Mouse (Mus musculus) adrenal gland, postnatal 10 days (tissue): ENCODE data around the gene Fxr2. TPM values are rescaled to one million over a fixed set of nuclear protein-coding genes. Genes with fewer than 3 reads are reported as not detected.
A peak's percentile ranks its signal among the peaks of the same experiment; 100 is the strongest.

Experiments used
- DNase-seq: peaks from one replicate; pipeline ENCODE4 v3.0.0; 2021; ENCODE audit warnings: mixed read lengths
- total RNA-seq, 2 experiments: library from RNA; stranded (reverse); gene quantifications; 2 replicates each; pipeline ENCODE4 v1.2.3; 2021

The Fxr2 gene
- total RNA-seq, 2 experiments from 2014 or later = 61.9 to 80.2 TPM

DNA sequence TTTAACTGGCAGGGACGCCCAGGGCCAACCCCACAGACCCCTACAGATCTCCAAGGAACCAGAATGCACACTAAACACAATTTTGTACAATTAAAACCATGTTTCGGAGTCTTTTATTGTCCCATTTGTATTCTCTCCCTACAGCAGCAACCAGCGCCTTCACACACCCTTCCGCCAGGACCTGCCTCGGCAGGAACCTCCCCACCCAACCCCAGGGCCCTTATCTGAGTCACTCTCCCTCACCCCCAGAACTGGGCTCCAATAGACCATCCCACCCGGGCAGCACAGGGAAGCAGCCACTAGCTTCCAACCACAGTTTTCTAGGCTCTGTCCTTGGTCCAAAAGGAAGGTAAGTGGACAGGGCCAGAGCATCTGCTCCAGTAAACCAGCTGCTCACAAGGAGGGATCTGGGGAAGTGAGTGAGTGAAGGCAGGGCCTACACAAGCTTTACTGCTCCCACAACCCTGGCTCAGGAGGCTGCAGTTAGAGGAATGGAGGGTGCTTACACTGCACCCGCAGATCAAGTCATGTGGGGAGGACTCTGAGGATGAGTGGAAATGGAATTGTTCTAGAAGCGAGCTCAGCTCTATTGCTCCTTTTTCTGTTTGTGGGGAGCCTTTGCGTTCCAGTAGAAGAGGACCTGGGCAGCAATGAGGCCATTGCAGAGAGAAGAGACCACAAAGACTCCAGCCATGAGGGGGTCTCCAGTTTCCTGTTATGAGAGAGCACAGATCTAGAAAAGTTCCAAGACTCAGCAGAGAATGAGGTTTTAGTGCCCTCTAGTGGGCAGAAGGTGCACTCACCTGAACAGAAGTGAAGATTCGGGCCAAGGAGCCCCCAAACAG, 24.0 kb downstream of the Fxr2 start:
- peak; percentile 59 for DNase-seq

- DNase-seq = no peak
These were observed 24.7 kb downstream of the Fxr2 start for GRCm38 (mm10) chr11:69657462-69657881.

- peak; percentile 70 for DNase-seq
These were observed 28.6 kb downstream of the Fxr2 start for GRCm38 (mm10) chr11:69661221-69661881.

- DNase-seq = peak; percentile 94
These were observed 29.6 kb downstream of the Fxr2 start, which contains the start of gene Mpdu1 for GRCm38 (mm10) chr11:69662213-69662966. Gene Mpdu1 (minus strand): TSS chr11:69662642.

- DNase-seq = no peak
These were observed 30.3 kb downstream of the Fxr2 start for GRCm38 (mm10) chr11:69662967-69663671.

DNA sequence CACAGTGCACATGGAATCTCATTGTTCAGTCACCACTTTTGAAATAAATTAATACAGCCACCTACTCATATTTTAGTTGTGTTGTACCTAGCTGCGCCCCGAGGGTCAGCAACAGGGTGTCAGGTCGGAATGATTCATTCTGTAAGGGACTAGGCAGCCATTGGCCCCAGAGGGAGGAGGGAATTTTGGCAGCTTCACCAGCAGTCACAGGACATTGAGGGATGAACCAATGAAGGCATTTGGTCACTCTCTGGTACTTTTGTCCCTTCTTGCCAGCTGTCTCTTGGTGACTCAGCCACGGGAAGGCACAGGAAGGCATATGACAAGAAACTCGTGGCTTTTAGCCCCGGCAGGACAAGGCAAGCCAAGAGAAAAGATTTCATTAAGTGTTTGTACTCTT, 31.0 kb downstream of the Fxr2 start:
- DNase-seq = peak; percentile 72

DNA sequence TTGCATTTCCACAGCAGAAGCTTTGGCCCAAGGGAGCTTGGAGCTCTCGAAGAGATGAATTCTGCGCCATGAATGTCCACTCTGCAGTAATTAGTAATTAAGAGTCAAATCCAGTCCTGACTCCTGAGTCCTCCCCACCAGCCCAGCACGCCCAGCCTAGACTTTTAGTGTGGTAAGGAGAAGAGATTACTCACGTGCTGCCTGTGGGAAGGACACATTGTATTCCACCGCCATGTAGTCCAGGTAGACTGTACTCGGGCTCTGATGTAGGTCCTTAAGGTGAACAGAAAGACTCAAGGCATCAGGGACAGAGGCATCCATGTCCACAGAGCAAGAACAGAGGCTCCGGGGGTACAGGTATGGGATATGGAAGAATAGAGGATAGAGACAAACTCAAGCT, 32.1 kb downstream of the Fxr2 start:
- no peak for DNase-seq

GRCm38 (mm10) chr11:69665457-69665960, 32.7 kb downstream of the Fxr2 start:
- DNase-seq = no peak

- peak; percentile 62 for DNase-seq
These were observed 33.3 kb downstream of the Fxr2 start, which contains the start of gene Cd68 for GRCm38 (mm10) chr11:69665961-69666664. Gene Cd68 (minus strand): TSS chr11:69666153.

GRCm38 (mm10) chr11:69666665-69667005, 33.8 kb downstream of the Fxr2 start:
- no peak for DNase-seq

DNA sequence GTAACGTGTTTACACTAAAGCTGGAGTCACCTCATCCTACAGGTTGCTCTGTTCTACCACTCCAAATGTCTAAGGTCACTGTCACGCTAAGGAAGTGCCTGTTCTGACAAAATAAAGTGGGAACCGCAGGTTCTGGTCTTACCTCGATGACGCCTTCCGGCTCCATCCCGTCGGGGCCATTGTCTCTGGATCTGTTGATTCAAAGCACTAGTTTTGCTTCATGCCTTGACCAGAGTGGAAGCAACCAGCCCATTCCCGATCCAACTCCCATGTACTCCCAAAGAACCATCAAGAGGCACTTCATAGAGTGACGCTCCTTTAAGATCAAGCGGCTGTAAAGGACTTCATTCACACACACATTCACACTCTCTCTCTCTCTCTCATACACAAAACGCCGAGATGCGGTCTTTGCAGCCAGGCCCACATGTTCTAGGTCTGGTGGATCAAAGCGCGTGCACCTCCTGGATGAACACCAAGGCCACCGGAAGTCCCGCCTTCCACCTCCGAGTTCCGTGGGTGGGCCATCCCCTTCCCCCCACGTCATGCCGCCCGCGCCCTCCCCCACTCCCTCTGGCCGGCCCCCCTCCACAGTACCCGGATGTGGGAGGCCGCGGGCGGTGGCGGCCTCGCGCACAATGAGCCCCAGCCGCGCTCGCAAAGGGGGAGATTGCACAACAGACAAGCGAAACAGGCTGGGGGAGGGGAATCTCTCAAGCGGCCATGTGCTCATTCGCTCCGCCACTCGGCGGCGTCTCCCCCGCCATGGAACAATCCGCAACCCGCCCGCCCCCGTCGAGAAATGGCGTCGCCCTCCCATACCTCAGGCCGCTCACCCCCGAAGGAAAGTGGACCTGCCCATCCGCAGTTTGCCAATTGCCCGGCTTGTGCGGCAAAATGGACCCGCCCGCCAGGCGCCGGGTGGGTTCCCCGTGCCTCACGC, 38.3 kb downstream of the Fxr2 start:
- peak; percentile 98 for DNase-seq

- DNase-seq = no peak
These were observed 38.9 kb downstream of the Fxr2 start for GRCm38 (mm10) chr11:69671726-69672124.

GRCm38 (mm10) chr11:69672211-69672706, 39.5 kb downstream of the Fxr2 start, which contains the start of gene Eif4a1:
Gene Eif4a1 (minus strand): TSS chr11:69672423.
- DNase-seq = peak; percentile 100

DNA sequence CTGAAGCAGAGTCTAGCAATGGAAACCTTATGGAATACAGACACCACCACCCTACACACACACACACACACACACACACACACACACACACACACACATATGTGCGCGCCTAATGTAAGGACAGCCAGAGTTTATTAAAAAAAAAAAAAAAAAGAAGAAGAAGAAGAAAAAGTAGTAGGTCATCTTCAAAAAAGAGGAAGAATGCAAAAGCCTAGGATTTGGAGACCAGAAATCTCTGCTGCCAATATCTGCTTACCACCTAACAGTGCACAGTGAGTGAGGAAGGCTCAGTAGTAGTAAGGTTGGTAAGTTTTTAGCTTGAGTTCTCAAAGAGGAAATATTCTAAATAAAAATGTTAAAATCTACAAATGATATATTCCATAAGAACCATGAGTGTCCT, 46.4 kb downstream of the Fxr2 start:
- DNase-seq = no peak

DNA sequence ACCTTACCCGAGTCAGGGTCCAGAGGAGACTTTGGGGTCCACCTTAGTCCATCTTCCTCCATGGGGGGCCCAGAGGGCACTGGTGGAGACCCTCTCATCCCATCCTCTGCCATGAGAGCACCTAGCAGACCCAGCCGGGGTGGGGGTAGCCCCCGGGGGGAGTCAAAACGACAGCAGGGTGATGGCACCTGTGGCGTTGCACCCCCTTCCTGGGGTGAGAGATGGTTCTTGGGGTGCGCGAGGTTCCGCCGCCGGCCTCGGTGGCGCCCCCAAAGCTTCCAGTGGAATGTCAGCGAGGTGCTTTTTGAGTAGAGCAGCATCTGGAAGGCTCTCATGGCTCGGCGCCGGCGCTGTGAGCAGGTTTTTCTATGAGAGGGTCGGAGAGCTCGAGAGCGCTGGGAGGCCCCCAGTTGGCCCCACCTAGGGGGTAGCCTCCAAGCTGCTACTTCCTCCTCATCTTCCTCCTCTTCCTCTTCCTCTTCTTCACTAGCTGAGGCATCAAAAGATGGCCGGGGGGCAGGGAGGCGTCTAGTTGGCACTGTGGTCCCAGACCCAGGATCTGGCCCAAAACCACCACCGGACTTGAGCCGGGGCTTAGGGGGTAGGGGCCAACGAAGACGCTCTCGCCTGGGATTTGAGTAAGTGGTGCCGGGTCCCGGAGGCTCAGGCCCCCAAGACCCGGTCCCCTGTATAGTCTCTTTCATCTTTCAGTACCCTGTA, 47.5 kb downstream of the Fxr2 start:
- no peak for DNase-seq

DNA sequence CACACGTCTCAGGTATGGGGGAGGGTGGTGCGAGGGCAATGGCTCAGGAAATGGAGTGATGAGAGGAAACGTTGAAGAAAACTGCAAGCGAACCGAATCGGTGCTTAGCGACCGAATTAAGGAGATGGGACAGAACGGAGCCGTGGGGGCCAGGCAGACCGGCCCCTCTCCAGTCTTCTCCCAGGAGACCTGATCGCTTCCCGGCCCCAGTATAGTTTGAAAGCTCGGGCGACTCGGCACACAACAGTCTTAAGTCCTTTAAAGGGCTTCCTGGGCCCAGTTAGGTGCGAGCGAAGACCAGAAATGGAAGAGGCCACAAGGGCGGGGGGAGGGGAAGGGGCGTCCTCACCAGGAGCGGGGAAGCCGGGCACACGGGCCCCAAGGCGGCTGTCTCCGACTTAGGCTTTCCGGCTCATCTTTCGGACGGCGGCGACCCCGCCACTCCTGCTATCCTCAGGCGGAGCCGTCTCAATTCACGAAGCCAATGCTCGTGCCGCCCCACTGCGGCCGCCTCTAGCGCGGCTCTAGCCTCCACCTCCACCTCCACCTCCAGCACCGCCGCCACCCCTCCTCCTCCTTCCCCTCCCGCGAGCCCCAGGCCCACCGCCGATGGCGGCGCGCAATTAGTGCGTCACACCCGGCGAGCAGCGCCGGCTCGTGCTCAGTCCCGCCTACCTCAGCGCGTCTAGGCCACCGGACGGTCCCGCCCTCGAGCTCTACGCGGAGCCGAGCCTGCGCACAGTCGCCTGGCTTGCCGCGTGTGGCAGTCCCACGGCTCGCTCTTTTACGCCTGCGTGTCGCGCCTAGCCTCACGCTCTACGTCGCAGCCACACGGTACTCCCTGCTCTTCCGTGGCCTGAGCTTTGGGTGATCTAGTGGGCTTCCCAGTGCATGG, 48.8 kb downstream of the Fxr2 start, which contains the start of gene Senp3:
Gene Senp3, minus strand, starts transcription at position 771 of the 895 bp plus-strand sequence.
- DNase-seq = peak; percentile 97

GRCm38 (mm10) chr11:69682209-69682839, 49.5 kb downstream of the Fxr2 start:
- no peak for DNase-seq
